Mouse (Mus musculus): ENCODE measurements at regions not wholly inside any gene's neighbourhood (a gene's known extent, or its start where the extent isn't known, plus 50 kb on each side); places are given as distances from the start of the nearest gene placed in this dataset.

DNA sequence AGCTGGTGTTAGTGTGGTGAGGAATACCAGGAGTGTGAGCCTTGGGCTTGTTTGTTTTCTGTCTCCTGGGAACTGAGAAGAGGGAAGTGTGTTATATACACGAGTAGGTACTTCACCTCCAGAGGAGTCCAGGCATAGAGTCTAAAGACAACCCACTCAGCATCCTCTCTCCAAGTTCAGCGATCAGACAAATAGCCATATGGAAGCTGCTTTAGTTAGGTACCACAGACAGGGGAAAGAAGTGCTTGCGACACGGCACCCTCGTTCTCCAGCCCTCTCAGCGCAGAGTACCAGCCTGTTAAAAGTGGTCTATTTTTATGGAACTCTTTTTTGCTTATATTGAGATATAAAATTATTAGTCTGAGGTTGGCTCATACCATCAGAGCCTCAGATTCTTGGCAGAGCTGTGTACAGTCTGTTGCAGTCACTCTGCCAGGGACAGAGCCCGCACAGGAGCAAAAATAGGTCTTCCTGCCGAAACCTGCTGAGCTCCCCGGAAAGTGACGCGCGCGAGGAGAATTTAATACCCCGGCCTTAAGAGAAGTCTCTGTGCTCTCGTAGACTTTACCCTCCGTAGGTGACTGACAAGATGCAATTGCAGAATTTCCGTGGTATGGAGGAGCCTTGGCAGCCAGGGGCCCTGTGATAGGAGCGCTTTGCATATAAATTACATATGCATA, 175.5 kb downstream of the Vrk1 start:
- intact Hi-C loops (cut with DNase I) = no loop called here
- DNase-seq = no peak

DNA sequence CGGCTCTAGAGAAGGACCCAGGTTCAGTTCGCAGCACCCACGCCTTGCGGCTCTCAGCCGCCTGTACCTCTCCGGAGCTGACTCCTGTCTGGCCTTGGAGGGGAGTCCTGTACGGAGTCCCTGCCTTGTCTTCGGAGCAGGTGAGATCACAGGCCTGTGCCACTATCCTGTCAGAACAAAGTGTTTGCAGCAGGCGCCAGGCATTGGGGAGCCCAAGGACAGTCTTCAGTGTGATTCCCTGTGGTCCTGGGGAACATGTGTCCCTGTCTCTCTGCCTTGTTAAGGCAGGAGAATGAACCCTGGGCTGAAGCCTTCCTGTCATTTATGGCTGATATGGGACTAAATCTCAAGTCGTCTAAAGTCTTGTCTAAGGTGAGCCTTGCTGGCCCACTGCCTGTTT, 176.5 kb downstream of the Vrk1 start:
- DNase-seq = no peak
- intact Hi-C loops (cut with DNase I) = no loop called here

DNA sequence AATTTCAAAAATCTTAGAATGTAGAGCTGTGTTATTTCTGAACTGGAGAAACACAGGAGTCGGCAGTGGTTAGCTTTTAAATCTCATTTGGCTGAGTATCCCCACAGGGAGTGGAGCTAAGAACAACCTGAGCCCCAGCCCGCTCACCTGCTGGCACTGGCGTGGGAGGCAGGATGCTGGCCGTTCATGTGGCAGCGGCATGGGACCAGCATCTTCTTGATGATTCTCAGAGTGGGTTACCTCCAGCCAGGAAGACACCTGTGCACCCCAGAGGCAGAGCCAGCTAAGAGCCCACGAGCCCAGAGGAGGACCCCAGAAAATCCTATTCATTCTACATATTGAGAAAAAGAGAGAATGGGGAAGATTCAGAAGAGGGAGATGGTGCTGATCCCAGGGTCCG, 181.7 kb downstream of the Vrk1 start:
- no peak for DNase-seq
- intact Hi-C loops (cut with DNase I) = no loop called here

DNA sequence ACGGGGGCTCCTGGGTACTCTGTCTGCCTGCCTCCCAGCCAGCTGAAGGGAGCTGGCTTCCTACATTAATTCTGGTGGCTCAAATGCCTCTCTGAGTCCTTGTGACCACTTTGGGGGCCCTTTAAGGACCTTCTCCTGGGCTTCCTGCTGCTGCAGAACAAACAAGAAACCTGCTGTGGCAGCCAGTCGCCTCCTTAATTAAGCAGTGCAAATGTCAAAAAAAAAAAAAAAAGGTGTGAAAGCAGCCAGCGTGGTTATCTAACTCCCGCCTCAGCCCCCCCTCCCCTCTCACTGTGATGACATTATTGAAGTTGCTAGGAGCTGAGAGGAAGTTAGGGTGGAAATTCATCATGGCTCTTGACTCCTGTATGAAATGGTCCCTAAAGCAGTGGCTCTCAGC, 189.3 kb downstream of the Vrk1 start:
- intact Hi-C loops (cut with DNase I) = no loop called here

DNA sequence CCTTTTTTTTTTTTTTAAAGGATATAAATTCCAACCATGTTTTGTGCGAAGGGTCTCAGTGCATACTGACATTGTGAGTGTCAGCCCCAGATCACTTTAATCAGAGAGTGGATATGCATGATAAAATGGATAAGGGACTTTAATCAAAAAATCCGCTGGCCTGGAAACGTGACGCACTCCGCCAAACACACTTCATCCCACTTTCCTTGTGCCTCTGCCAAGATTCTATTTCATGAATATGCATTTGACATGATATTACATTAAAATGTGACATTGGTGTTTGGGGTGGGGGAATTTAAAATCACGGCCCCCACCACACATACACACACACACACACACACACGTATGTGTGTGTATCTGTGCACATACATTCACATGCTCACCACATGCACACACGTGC, 193.5 kb downstream of the Vrk1 start:
- DNase-seq = no peak
- intact Hi-C loops (cut with DNase I) = no loop called here

More for the DNA sequence above, 189.3 kb downstream of the Vrk1 start:
- no peak for DNase-seq

DNA sequence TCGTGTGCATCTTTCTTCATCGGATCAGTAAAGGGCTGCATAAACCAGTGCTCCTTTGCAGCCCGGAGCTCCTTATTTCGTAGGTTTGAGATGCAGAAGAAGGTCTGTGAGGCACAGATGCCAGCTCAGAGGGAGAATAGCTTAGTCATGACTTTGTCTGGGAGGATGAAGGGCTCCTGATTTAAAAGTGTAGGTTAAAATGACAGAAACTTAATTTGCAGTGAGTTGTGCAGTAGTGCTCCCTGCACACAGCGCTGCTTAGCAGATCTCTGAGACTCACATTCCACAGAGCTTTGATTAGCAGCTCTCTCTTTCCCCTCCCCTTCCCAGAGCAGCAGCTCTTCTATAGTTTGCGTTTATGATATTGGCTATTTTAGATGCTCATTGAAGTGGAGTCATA, 200.9 kb downstream of the Vrk1 start:
- no peak for DNase-seq
- intact Hi-C loops (cut with DNase I) = no loop called here

DNA sequence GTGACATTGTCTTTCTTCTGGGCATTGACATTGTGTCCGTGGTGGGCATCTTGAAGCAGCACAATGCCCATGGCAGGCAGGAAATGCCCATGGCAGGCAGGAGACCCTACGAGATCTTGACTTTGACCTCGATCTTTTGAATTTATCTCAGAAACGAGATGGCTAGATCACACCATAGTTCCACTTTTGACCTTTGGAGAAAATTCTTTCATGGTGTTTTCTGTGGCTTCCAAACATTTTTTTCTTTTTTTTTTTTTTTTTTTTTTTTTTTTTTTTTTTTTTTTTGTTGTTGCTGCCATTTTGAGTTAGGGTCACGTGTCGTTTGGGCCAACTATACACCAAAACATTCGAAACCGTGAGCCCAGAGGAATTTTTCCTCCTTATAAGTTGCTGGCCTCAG, 201.5 kb downstream of the Vrk1 start:
- DNase-seq = no peak
- intact Hi-C loops (cut with DNase I) = no loop called here

DNA sequence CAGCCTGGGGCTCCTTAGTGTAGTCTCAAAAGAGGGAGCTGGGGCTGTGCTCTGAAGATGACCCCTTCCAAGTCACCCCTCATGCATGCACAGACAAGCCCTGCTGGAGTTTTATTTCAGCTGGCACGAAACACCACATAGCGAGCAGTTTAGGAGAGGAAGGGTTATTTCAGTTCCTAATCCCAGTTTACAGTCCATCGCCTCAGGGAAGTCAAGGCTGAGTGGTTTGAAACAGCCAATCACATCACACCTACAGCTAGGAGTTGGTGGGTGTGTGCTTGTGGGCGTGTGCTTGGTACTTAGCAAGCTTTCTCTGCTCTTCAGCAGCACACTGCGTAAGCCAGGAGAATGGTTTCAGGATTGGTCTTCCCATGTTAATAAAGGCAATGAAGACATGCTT, 202.4 kb downstream of the Vrk1 start:
- no peak for DNase-seq

DNA sequence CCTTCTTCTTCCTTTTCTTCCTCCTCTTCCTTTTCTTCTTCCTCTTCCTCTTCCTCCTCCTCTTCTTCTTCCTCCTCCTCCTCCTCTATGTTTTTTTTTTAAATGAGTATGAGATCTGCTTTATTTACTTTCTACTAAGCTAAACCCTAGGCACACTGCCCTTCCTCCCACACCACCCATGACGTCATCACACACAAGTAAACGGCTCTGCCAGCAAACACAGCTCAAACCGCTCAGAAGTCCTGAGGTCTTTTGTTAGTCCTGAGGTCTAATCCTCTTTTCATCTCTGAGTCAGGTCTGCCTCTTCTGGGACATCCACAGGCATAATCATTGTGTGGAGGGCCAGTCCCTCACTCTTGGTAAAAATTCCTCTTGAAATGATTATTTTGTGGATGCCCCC, 210.0 kb downstream of the Vrk1 start:
- DNase-seq = no peak
- intact Hi-C loops (cut with DNase I) = no loop called here

More for the DNA sequence above, 202.4 kb downstream of the Vrk1 start:
- intact Hi-C loops (cut with DNase I) = no loop called here

DNA sequence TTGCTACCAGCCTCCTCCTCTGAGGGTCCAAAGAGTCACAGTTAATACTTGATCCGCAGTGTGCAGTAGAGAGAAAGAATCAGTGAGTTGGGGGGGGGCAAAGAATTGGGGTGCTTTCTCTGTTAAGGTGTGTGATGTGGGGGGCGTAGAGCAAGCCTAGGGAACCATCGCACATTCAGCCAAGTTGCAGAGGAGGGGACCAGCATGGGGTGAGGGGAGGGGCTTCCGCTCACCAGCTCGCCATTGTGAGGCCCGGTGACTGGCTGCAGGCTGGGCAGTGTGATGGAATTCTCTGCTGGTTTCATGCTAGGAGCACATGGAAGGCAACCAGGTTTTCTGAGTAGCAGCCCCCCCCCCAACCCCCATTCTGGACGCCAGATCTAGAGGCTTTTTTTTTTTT, 216.2 kb downstream of the Vrk1 start:
- no peak for DNase-seq
- intact Hi-C loops (cut with DNase I) = no loop called here

DNA sequence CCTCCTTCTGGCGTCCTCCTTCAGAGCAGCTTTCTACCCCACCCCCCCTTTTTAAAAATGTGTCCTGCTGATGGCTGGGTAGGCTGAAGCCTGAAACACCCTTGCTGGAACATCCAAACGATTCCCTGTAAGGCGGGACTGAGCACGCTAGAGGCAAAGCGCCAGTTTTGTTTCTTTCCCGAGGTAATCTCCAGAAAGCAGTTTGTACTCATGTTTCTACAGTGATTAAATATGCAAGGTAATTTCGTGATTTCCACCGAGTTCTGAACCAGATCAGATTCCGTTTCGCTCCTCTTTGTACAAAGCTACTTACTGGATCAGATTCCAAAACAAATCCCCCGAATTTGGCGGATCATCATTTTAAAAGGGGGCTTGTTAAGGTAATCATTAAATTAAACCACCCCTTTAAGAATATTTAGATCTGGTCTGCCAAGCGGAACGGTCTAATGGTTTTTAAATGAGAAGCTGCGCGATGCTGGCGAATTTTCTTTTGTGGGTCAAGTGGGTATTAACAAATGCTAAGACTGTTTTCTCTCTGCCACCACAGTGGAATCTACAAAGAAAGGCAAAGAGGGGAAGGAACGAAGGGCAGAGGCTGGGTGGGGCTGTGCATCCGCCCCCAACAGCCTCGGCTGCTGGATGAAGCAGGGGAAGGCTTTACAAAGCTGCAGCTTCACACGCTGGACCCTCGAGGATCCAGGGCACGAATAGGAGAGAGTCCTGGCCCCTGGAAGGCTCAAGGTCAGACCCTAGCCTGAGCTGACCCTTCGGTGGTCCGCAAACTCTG, 216.9 kb downstream of the Vrk1 start:
- DNase-seq = no peak
- intact Hi-C loops (cut with DNase I) = no loop called here

DNA sequence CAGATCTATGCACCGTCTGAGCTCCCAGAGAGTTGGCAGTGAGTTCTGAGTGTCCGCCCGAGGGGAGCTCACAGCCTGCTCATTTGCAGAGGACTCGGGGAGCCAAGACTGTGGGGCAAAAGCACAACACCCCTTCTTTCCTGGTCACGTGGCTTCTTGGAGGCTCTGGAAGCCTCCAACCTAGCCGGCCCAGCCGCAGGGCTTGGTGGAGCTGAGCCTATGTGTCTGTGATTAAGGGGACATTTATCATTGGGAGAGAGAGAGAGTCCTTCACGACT, 217.5 kb downstream of the Vrk1 start:
- intact Hi-C loops (cut with DNase I) = no loop called here
- DNase-seq = no peak

DNA sequence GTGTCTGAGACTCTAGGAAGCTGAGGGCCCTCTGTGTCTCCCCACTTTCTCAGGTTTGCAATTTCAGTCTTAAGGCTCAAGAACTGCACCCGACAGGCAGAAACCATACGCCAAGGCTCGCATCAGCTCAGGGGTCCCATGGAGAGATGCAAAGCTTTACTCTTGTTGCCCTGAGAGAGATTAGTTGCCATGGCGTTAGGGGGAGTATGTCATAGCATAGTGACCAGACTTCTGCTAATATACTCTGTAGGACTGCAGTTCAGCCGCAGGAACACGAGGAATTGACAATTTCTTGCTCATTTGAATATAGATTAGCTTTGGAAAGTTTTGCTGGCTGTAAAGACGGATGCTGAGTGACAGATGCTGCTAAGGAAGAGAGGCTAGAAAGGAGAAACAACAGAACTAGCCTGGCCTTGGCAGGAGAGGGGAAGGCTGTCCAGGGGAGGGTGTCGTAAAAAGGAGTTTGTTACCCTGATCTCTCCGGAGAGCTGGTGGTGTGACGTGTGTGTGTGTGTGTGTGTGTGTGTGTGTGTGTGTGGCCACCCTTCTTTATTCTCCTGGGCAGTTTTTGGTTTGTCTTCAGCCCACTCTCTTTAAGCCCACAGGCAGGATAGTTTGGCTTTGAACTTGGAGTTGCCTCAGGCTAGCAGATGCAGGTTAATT, 235.3 kb downstream of the Vrk1 start:
- intact Hi-C loops (cut with DNase I) = no loop called here
- no peak for DNase-seq

DNA sequence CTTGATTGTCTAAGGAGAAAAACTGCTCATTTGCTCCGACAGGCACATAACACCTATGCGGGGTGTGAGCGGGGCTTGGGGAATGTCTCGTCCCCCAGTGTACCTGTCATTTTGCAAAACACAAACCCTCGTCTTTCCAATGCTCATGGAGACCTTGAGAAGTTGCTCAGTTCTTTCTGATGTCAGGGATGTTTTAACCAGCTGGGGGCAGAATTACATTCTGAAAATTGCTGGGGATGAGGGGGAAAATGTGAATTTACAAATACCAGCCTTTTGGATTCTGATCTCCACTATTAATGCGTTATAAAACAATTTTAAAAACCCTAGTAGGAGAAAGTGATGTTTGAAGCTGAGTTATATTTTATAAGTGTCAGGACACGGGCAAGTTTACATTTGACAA, 263.6 kb downstream of the Vrk1 start:
- no peak for DNase-seq
- intact Hi-C loops (cut with DNase I) = no loop called here

DNA sequence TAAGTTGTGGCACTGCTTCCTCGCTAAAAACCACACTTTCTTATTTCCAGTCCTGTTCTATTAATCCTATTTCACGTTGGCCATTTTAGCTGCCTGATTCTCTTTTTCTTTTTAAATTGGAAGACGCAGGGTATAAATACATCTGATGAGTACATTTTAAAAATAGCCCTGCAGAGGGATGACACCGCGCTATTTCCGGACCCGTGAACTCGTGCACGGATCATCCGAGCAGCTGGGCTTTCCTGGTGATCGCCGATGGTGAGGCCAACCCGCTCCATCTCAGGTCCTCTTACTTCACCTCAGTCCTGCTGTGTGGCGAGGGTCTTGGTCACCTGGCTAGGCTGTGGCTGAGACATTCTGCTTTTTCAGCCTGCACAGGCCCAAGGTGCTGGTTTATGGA, 267.9 kb downstream of the Vrk1 start:
- intact Hi-C loops (cut with DNase I) = no loop called here
- DNase-seq = no peak

DNA sequence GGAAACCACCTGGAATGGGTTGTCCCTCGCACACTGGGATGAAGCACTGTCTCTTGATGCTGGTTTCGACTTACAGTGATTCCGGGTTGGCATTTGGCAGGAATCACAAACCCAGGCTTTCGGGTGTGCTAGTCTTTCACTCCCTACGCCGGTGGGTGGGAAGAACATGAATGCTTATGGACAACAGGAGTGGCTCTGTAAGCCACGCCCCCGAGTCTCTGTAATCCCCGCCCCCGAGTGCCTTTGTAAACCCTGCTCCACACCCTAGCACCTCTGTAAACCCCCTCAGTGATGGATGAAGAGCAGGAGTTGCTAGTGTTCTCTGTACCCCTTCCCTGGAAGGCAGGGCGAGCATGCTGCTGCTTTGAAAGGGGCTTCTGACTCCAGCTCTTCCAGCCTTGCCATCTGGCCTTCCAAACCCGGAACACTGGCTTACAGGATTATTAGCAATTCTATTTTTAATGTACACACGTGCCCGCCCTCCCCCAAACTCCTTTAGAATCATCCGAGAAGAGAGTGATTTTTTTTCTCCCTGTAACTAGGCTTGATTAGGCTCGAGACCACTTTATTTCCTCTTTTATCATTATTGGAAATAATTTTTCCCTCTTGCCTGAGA, 272.6 kb downstream of the Vrk1 start:
- intact Hi-C loops (cut with DNase I) = no loop called here
- DNase-seq = no peak

DNA sequence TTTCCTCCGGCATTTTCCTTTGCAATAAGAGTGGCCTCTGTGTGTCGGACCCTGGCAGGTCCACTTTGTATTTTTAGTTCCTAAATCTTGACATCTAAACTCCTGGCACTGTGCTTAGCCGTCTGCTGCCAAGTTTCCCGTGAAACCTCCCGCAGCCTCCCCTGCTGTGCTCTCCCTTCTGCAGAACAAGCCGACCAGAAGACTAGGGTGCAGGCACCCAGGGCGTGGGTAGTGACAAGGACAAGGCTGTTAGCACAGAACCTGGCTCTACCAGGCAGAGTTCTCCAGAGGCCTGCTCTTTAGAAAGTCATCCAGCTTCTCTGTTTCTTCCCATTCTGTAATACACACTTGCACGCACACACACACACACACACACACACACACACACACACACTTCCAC, 274.8 kb downstream of the Vrk1 start:
- intact Hi-C loops (cut with DNase I) = no loop called here
- no peak for DNase-seq

DNA sequence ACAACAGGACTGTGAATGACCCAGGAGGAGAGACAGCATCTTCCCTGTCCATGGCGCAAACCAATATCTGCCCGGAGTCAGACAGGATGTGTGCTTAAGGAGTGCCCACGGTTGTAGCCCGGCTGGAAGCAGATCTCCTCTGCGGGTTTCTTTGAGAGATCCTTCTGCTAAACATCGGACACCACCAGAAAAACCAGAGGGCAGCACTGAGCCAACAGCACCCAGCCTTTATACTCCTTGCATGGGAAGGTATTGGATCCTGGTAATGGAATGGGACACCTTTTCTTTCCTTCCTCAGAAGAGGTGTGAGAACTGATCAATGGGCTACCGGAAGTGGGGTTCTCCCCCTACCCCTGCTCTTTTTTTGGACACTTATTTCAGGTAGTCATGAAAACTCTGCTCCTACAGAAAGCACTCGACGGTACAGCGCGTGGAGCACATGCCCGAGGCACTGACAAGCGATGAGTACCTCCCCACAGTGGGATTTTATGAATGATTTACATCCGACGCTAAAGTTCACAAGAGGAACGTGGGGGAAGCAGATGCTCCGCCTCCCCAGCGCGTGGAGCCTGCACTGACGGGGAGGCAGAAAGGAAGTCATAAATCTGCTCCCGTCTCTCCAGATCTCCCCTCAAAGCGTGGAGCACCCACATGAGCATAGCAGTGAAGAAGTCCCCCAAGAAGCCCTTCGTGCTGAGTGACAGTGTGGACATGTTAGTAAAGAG, 278.9 kb downstream of the Vrk1 start:
- intact Hi-C loops (cut with DNase I) = no loop called here
- DNase-seq = no peak

DNA sequence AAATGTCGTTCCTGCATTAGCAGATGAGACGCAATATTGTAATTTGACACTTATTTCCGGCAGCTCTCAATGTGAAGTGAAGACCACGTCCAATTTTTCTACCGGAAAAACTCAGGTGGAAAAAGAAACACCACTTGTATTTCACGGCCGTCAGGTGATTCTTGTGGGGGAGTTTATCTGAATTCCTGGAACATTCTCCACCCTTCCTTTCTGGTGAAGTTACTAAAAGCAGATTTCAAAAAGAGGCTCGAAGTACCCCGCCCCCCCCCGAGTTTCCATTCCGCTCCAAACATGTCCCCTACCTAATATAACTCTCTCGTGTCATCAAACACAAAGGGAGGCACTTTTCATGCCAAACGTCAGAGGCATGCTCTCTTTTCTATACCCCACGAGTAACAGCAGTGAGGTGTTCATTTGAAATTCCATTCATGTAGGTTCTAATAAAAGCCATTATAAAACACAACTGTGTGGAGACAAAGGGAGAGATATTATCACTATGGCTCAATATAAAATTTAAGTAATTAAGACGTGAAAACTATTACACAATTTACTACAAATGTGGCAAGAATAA, 281.5 kb downstream of the Vrk1 start:
- DNase-seq = no peak
- intact Hi-C loops (cut with DNase I) = no loop called here

DNA sequence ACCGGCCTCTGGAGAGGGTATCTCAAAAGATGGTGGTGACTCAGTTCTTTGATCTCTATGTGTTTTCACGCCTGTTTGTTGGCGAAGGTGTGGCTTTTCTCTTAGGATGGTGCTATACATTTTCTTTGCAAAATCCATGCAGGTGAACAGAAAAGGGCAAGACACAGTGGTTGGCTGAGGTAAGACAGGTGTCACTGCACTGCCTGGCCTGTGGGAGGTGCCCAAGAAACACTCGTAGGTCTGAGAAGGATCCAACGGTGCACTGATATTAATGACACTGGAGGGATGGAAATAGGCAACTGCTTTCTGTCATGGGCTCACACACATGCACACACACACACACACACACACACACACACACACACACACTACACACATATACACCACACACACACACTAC, 283.1 kb downstream of the Vrk1 start:
- intact Hi-C loops (cut with DNase I) = no loop called here
- no peak for DNase-seq

DNA sequence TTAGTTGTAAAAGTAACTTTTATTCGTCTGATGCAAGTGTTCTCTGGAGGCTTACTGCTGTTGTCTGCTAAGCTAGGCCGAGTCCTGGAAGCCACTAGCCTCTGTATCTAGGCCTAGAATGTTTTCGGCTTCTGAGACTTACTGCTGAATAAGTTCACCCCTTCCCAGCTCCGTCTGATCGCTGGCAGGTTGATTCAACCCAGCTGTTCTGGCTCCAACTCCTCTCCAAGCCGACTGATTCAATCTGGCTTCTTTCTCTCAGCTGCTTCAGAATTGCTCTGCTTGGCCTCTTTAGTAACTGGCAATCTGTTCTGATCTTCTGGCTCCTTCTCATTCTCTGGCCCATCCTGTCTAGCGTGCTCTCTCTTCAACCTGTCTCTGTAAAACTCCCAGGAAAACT, 285.6 kb downstream of the Vrk1 start:
- no peak for DNase-seq
- intact Hi-C loops (cut with DNase I) = no loop called here

All from left cerebral cortex, postnatal 4 days (tissue).